Mouse (Mus musculus) midbrain, embryonic 14.5 days (tissue): ENCODE results near the gene Mest. TPM values are rescaled to one million over a fixed set of nuclear protein-coding genes. Genes with fewer than 3 reads are reported as not detected.
A peak's percentile ranks its signal among the peaks of the same experiment; 100 is the strongest.

ENCODE experiments used
- ATAC-seq: fragments of 200-750 bp; cut with Nextera tagmentation; 2 replicates; pipeline ENCODE4 v1.8.0; 2017; ENCODE audit warnings: moderate number of reproducible peaks, moderate library complexity; ENCODE audit not compliant: low FRiP score, low TSS enrichment
- DNase-seq: peaks from one replicate; pipeline ENCODE4 v3.0.0-alpha.2; 2015
- H3K27ac ChIP-seq: fragments of 300-500 bp; sonication (generic); replicated peaks from 2 replicates; pipeline ENCODE4 v1.5.1; 2014; ENCODE audit warnings: mild to moderate bottlenecking, low read depth, low read length, moderate library complexity
- H3K27me3 ChIP-seq: fragments of 300-500 bp; sonication (generic); 2 replicates; pipeline ENCODE4 v1.6.1; 2014; ENCODE audit warnings: low read length, control low read depth, mixed read lengths; ENCODE audit not compliant: control insufficient read depth, insufficient read depth
- H3K36me3 ChIP-seq: fragments of 300-500 bp; sonication (generic); 2 replicates; pipeline ENCODE4 v1.6.1; 2014; ENCODE audit warnings: low read length, control low read depth; ENCODE audit not compliant: control insufficient read depth, insufficient read depth
- H3K4me1 ChIP-seq: fragments of 300-500 bp; sonication (generic); 2 replicates; pipeline ENCODE4 v1.6.1; 2014; ENCODE audit warnings: mild to moderate bottlenecking, antibody characterized with exemption, low read length, control low read depth; ENCODE audit not compliant: control insufficient read depth, insufficient read depth
- H3K4me2 ChIP-seq: fragments of 300-500 bp; sonication (generic); 2 replicates; pipeline ENCODE4 v1.6.1; 2014; ENCODE audit warnings: mild to moderate bottlenecking, low read length, moderate library complexity
- H3K4me3 ChIP-seq: fragments of 300-500 bp; sonication (generic); replicated peaks from 2 replicates; pipeline ENCODE4 v1.5.1; 2014; ENCODE audit warnings: low read depth, low read length
- H3K9ac ChIP-seq: fragments of 300-500 bp; sonication (generic); replicated peaks from 2 replicates; pipeline ENCODE4 v1.6.1; 2014; ENCODE audit warnings: mild to moderate bottlenecking, low read length, moderate library complexity
- H3K9me3 ChIP-seq: fragments of 300-500 bp; sonication (generic); 2 replicates; pipeline ENCODE4 v1.6.1; 2016; ENCODE audit warnings: low read length, control low read depth, mixed read lengths; ENCODE audit not compliant: control insufficient read depth
- WGBS: fragments of 180-500 bp; shearing (Covaris S2); extraction: QIAGEN DNeasy Blood & Tissue Kit; methylation state at CpG from one replicate; pipeline ENCODE4 v1.1.7; 2014; 5-methylcytosine and 5-hydroxymethylcytosine counted together
- polyA plus RNA-seq: library from polyadenylated mRNA; unstranded; fragments of >200 nt; fragmentation: Nextera tagmentation; extraction: Ambion mirVana; gene quantifications from 2 replicates; pipeline ENCODE4 v1.2.1, GENCODE M21; 2014

The Mest gene
- 297 and 402 TPM in 2 replicates for polyA plus RNA-seq

DNA sequence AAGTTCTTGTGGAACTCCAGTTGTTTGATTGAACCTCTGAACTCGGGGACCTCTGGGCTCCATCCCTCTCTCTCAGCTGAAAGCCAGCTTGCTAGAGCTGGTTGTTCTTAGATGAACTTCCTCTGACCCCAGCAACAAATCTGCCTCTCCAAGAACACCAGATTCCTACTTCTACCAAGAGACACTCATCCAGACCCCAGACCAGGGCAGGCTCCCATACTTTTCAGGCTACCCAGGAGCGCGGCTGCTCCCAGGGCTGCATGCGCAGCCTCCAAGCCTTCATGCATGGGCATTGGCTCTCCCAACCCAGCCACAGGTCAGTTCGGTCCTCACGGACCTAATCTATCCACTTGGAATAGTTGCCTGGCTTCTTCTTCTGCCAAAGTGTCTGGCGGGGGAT lies at the start of gene Mest:
Gene Mest, plus strand, starts transcription at position 217 of the 400 bp plus-strand sequence.
- H3K9ac ChIP-seq = no peak within 1 kb of the TSS
- no peak for DNase-seq
- WGBS = 69% methylated on average over 7 of the region's 7 CpGs
- H3K4me2 ChIP-seq = no peak within 1 kb of the TSS
- peaks cover 28% of the 10 kb centered on the region for H3K4me1 ChIP-seq
- H3K36me3 ChIP-seq = no peaks in the 10 kb centered on the region
- H3K27me3 ChIP-seq = no peaks in the 10 kb centered on the region
- ATAC-seq = no peak
- no peaks in the 10 kb centered on the region for H3K9me3 ChIP-seq
- no peak within 1 kb of the TSS for H3K4me3 ChIP-seq
- H3K27ac ChIP-seq = peak within 1 kb of the TSS; percentile 92

- DNase-seq (peak; percentile 68), ATAC-seq (no peak)
- Histone ChIP-seq H3K4me2 (peak overlapping the region; percentile 38), H3K9ac (peak overlapping the region; percentile 36), H3K4me3 (no peak overlapping the region), H3K9me3 (no peaks in the 10 kb centered on the region), H3K36me3 (no peaks in the 10 kb centered on the region), H3K4me1 (peaks cover 47% of the 10 kb centered on the region), H3K27ac (peak overlapping the region; percentile 91), H3K27me3 (no peaks in the 10 kb centered on the region)
- WGBS = 33% methylated on average over 14 of the region's 14 CpGs
Measured at GRCm38 (mm10) chr6:30673764-30674561, 49.4 kb upstream of the Mest start.

GRCm38 (mm10) chr6:30674714-30675280 lies 48.5 kb upstream of the Mest start:
- peak overlapping the region; percentile 38 for H3K4me2 ChIP-seq
- peaks cover 54% of the 10 kb centered on the region for H3K4me1 ChIP-seq
- DNase-seq (peak; percentile 70), ATAC-seq (no peak)
- peak overlapping the region; percentile 91 for H3K27ac ChIP-seq
- no peaks in the 10 kb centered on the region for H3K9me3 ChIP-seq
- H3K9ac ChIP-seq = peak overlapping the region; percentile 43
- WGBS = 25% methylated on average over 9 of the region's 9 CpGs
- H3K27me3 ChIP-seq = no peaks in the 10 kb centered on the region
- no peak overlapping the region for H3K4me3 ChIP-seq
- no peaks in the 10 kb centered on the region for H3K36me3 ChIP-seq

DNA sequence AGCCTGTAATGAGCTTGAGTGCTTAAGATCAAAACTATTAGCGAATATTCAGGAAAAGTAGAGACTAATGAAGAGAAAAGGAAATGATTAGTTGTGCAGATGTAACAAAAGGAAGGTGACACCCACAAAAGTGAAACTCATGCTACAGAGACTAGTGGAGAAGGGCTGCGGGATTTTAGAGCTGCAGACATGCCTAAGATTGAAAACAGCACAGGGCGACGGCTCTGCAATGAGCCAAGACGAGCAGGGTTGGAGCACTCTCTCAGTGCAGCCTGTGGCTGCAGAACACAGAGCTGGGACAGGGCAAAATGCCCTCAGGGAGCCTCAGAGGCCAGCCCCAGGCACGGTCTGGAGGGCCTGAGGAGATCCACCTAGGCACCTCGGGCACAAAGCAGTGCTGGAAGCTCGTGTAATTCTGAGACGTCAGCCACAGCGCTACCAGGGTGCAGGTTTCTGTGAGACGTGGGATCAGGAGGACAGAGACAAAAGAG lies 48.0 kb upstream of the Mest start:
- no peak overlapping the region for H3K4me3 ChIP-seq
- WGBS = 3% methylated on average over 11 of the region's 11 CpGs
- peak; percentile 59 for ATAC-seq
- H3K9ac ChIP-seq = peak overlapping the region; percentile 43
- H3K4me1 ChIP-seq = peaks cover 54% of the 10 kb centered on the region
- peak overlapping the region; percentile 91 for H3K27ac ChIP-seq
- H3K36me3 ChIP-seq = no peaks in the 10 kb centered on the region
- no peaks in the 10 kb centered on the region for H3K9me3 ChIP-seq
- H3K27me3 ChIP-seq = no peaks in the 10 kb centered on the region
- DNase-seq = peak; percentile 67
- H3K4me2 ChIP-seq = peak overlapping the region; percentile 38

- 93% methylated on average over 6 of the region's 6 CpGs for WGBS
- Histone ChIP-seq H3K4me3 (no peak overlapping the region), H3K36me3 (no peaks in the 10 kb centered on the region), H3K9ac (no peak overlapping the region), H3K4me2 (no peak overlapping the region), H3K9me3 (no peaks in the 10 kb centered on the region), H3K27ac (no peak overlapping the region), H3K4me1 (peaks cover 54% of the 10 kb centered on the region), H3K27me3 (no peaks in the 10 kb centered on the region)
- no peak for ATAC-seq
- no peak for DNase-seq
Measured at GRCm38 (mm10) chr6:30676506-30676905, 46.8 kb upstream of the Mest start.

DNA sequence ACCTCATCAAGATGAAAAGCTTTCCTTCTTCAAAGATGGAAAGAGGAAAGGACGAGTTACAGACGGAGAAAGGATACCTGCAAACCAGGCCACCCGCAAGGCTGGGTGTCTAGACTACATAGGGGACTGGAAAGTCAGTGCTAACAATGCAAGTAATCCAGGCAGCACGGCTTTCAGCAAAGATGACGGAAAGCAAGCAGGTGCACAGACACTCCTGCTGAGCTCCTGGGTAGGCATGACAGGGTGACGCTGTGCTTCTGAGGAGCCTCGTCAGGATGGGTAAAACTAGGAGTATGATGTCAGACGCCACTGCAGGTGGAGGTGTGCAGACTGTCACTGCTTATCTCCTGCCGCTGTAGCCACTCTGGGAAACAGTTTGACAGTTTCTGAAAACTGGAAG lies 45.8 kb upstream of the Mest start:
- H3K27me3 ChIP-seq = no peaks in the 10 kb centered on the region
- H3K4me3 ChIP-seq = no peak overlapping the region
- no peaks in the 10 kb centered on the region for H3K9me3 ChIP-seq
- H3K9ac ChIP-seq = no peak overlapping the region
- ATAC-seq (no peak), DNase-seq (no peak)
- WGBS = 63% methylated on average over 9 of the region's 9 CpGs
- no peaks in the 10 kb centered on the region for H3K36me3 ChIP-seq
- H3K4me2 ChIP-seq = no peak overlapping the region
- H3K4me1 ChIP-seq = peaks cover 57% of the 10 kb centered on the region
- peak overlapping the region; percentile 20; the same call in 1 of the 2 replicates for H3K27ac ChIP-seq

GRCm38 (mm10) chr6:30678482-30678881 lies 44.9 kb upstream of the Mest start:
- WGBS = 22% methylated on average over 6 of the region's 6 CpGs
- H3K9ac ChIP-seq = no peak overlapping the region
- ATAC-seq = peak; percentile 81
- H3K36me3 ChIP-seq = no peaks in the 10 kb centered on the region
- peaks cover 48% of the 10 kb centered on the region for H3K4me1 ChIP-seq
- no peaks in the 10 kb centered on the region for H3K9me3 ChIP-seq
- no peak overlapping the region for H3K4me3 ChIP-seq
- H3K4me2 ChIP-seq = 0 out of 2 replicates have a peak overlapping the region, but pooled peaks have one; percentile 5
- no peaks in the 10 kb centered on the region for H3K27me3 ChIP-seq
- H3K27ac ChIP-seq = peak overlapping the region; percentile 62
- DNase-seq = peak; percentile 83

DNA sequence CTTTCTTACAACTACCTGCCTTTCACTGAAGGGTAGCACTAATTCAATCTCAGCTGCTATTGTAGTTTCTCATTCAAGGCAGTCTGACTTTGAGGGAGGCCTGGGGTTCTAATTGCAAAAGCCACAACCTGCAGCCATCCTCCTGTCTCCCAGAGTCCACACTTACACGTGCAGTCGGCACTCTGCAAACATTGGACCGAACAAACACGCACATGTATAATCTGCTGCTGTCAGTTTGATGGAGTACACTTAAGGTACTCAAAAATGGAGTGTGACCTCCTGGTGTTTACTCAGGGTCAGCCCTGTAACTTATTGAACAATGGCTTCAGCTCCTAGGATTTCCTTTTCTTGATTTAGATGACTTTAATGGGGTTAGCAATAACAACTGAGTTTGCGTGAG lies 43.8 kb upstream of the Mest start:
- H3K27ac ChIP-seq = peak overlapping the region; percentile 32; the same call in 1 of the 2 replicates

More for the DNA sequence above, 43.8 kb upstream of the Mest start:
- peaks cover 37% of the 10 kb centered on the region for H3K4me1 ChIP-seq
- ATAC-seq (no peak), DNase-seq (no peak)
- no peaks in the 10 kb centered on the region for H3K27me3 ChIP-seq
- no peaks in the 10 kb centered on the region for H3K36me3 ChIP-seq
- H3K9ac ChIP-seq = 0 out of 2 replicates have a peak overlapping the region, but pooled peaks have one; percentile 6
- H3K4me3 ChIP-seq = no peak overlapping the region
- WGBS = 80% methylated on average over 5 of the region's 5 CpGs
- no peak overlapping the region for H3K4me2 ChIP-seq
- no peaks in the 10 kb centered on the region for H3K9me3 ChIP-seq
